Mouse (Mus musculus) midbrain, embryonic 12.5 days (tissue): ENCODE measurements around the gene Elavl1. TPM values are rescaled to one million over a fixed set of nuclear protein-coding genes. Genes with fewer than 3 reads are reported as not detected.

Source experiments
- ATAC-seq: fragments of 200-750 bp; cut with Nextera tagmentation; 2 replicates; pipeline ENCODE4 v1.8.0; 2017; ENCODE audit warnings: low read depth, moderate TSS enrichment, moderate library complexity; ENCODE audit not compliant: low FRiP score
- H3K27ac ChIP-seq: fragments of 300-500 bp; sonication (generic); replicated peaks from 2 replicates; pipeline ENCODE4 v1.5.1; 2016; ENCODE audit warnings: mild to moderate bottlenecking
- H3K27me3 ChIP-seq: fragments of 300-500 bp; sonication (generic); 2 replicates; pipeline ENCODE4 v1.6.1; 2016; ENCODE audit warnings: mild to moderate bottlenecking
- H3K36me3 ChIP-seq: fragments of 300-500 bp; sonication (generic); 2 replicates; pipeline ENCODE4 v1.6.1; 2016
- H3K4me1 ChIP-seq: fragments of 300-500 bp; sonication (generic); 2 replicates; pipeline ENCODE4 v1.6.1; 2016
- H3K4me2 ChIP-seq: fragments of 300-500 bp; sonication (generic); replicated peaks from 2 replicates; pipeline ENCODE4 v1.6.1; 2016; ENCODE audit warnings: mild to moderate bottlenecking, moderate library complexity
- H3K4me3 ChIP-seq: fragments of 300-500 bp; sonication (generic); 2 replicates; pipeline ENCODE4 v1.5.1; 2016; ENCODE audit warnings: mild to moderate bottlenecking
- H3K9ac ChIP-seq: fragments of 300-500 bp; sonication (generic); replicated peaks from 2 replicates; pipeline ENCODE4 v1.6.1; 2016; ENCODE audit warnings: mild to moderate bottlenecking, moderate library complexity
- H3K9me3 ChIP-seq: fragments of 300-500 bp; sonication (generic); 2 replicates; pipeline ENCODE4 v1.6.1; 2016; ENCODE audit warnings: mild to moderate bottlenecking
- WGBS: fragments of 180-500 bp; shearing (Covaris S2); methylation state at CpG from one replicate; pipeline ENCODE4 v1.1.7; 2016; 5-methylcytosine and 5-hydroxymethylcytosine counted together
- polyA plus RNA-seq: library from polyadenylated mRNA; unstranded; fragments of >200 nt; fragmentation: Nextera tagmentation; extraction: Ambion mirVana; gene quantifications from 2 replicates; pipeline ENCODE4 v1.2.1, GENCODE M21; 2016

The Elavl1 gene
- polyA plus RNA-seq, 1 experiment from 2014 or later = 302 TPM

- Histone ChIP-seq H3K4me1 (peaks cover 46% of the 10 kb centered on the region), H3K9me3 (no peaks in the 10 kb centered on the region), H3K36me3 (peaks cover 29% of the 10 kb centered on the region), H3K4me2 (peak overlapping the region; percentile 73), H3K27me3 (peaks cover 6% of the 10 kb centered on the region; the same call in 1 of the 2 replicates), H3K4me3 (peak overlapping the region; percentile 94), H3K9ac (peak overlapping the region; percentile 90; the same call in 1 of the 2 replicates), H3K27ac (no peak overlapping the region)
- 63% methylated on average over 6 of the region's 6 CpGs for WGBS
- ATAC-seq = no peak
Measured at GRCm38 (mm10) chr8:4254001-4254400, 71.2 kb downstream of the Elavl1 start.

GRCm38 (mm10) chr8:4252934-4253841 lies 72.0 kb downstream of the Elavl1 start, which contains the start of gene Snapc2:
TSS of gene Snapc2 (plus strand) at chr8:4253080.
- H3K27ac ChIP-seq = peak within 1 kb of the TSS; percentile 92
- peaks cover 52% of the 10 kb centered on the region for H3K4me1 ChIP-seq
- H3K27me3 ChIP-seq = peaks cover 14% of the 10 kb centered on the region
- peak within 1 kb of the TSS; percentile 90 for H3K9ac ChIP-seq
- ATAC-seq = peak; percentile 86
- under 1% methylated on average over 69 of the region's 69 CpGs for WGBS
- H3K4me3 ChIP-seq = peak within 1 kb of the TSS; percentile 94
- peak within 1 kb of the TSS; percentile 73 for H3K4me2 ChIP-seq
- no peaks in the 10 kb centered on the region for H3K9me3 ChIP-seq
- H3K36me3 ChIP-seq = peaks cover 32% of the 10 kb centered on the region

- Histone ChIP-seq H3K36me3 (peaks cover 41% of the 10 kb centered on the region), H3K9ac (peak overlapping the region; percentile 90)
Measured at GRCm38 (mm10) chr8:4252116-4252760, 73.0 kb downstream of the Elavl1 start.

GRCm38 (mm10) chr8:4250306-4250970 lies 74.8 kb downstream of the Elavl1 start:
- no peak overlapping the region for H3K4me3 ChIP-seq
- peaks cover 20% of the 10 kb centered on the region for H3K27me3 ChIP-seq
- peaks cover 44% of the 10 kb centered on the region for H3K36me3 ChIP-seq
- H3K4me1 ChIP-seq = peaks cover 35% of the 10 kb centered on the region
- peak; percentile 24; the same call in 1 of the 2 replicates for ATAC-seq
- WGBS = 31% methylated on average over 26 of the region's 26 CpGs
- H3K4me2 ChIP-seq = no peak overlapping the region
- H3K9me3 ChIP-seq = no peaks in the 10 kb centered on the region
- no peak overlapping the region for H3K27ac ChIP-seq
- H3K9ac ChIP-seq = no peak overlapping the region

More at GRCm38 (mm10) chr8:4252116-4252760, 73.0 kb downstream of the Elavl1 start:
- Histone ChIP-seq H3K27ac (peak overlapping the region; percentile 92), H3K9me3 (no peaks in the 10 kb centered on the region), H3K27me3 (peaks cover 20% of the 10 kb centered on the region), H3K4me3 (peak overlapping the region; percentile 94), H3K4me2 (peak overlapping the region; percentile 73), H3K4me1 (peaks cover 44% of the 10 kb centered on the region)
- 48% methylated on average over 8 of the region's 8 CpGs for WGBS
- 0 out of 2 replicates have a peak, but pooled peaks have one; percentile 0 for ATAC-seq

- Histone ChIP-seq H3K9ac (0 out of 2 replicates have a peak overlapping the region, but pooled peaks have one; percentile 15), H3K9me3 (no peaks in the 10 kb centered on the region), H3K4me3 (no peak overlapping the region), H3K4me2 (no peak overlapping the region; the same call in 1 of the 2 replicates), H3K27ac (no peak overlapping the region), H3K27me3 (peaks cover 20% of the 10 kb centered on the region), H3K36me3 (peaks cover 49% of the 10 kb centered on the region), H3K4me1 (peaks cover 31% of the 10 kb centered on the region)
- 12% methylated on average over 29 of the region's 29 CpGs for WGBS
- ATAC-seq = no peak
Measured at GRCm38 (mm10) chr8:4249213-4249612, 76.0 kb downstream of the Elavl1 start.

- 80% methylated on average over 15 of the region's 15 CpGs for WGBS
- H3K4me3 ChIP-seq = no peak within 1 kb of the TSS
Measured at GRCm38 (mm10) chr8:4247951-4248540, 77.2 kb downstream of the Elavl1 start, which contains the start of gene Tgfbr3l. TSS of gene Tgfbr3l (plus strand) at chr8:4248214.

GRCm38 (mm10) chr8:4247241-4247640 lies 78.0 kb downstream of the Elavl1 start:
- 91% methylated on average over 8 of the region's 8 CpGs for WGBS
- Histone ChIP-seq H3K9me3 (no peaks in the 10 kb centered on the region), H3K27me3 (peaks cover 20% of the 10 kb centered on the region), H3K36me3 (peaks cover 69% of the 10 kb centered on the region), H3K4me3 (no peak overlapping the region), H3K27ac (no peak overlapping the region), H3K4me1 (peaks cover 19% of the 10 kb centered on the region), H3K9ac (no peak overlapping the region), H3K4me2 (no peak overlapping the region)
- no peak for ATAC-seq

More at GRCm38 (mm10) chr8:4247951-4248540, 77.2 kb downstream of the Elavl1 start, which contains the start of gene Tgfbr3l:
- no peaks in the 10 kb centered on the region for H3K9me3 ChIP-seq
- H3K27me3 ChIP-seq = peaks cover 20% of the 10 kb centered on the region
- H3K4me2 ChIP-seq = no peak within 1 kb of the TSS; the same call in 1 of the 2 replicates
- H3K36me3 ChIP-seq = peaks cover 61% of the 10 kb centered on the region
- no peak within 1 kb of the TSS for H3K27ac ChIP-seq
- no peak within 1 kb of the TSS for H3K9ac ChIP-seq
- ATAC-seq = no peak
- H3K4me1 ChIP-seq = peaks cover 24% of the 10 kb centered on the region

- Histone ChIP-seq H3K4me1 (peaks cover 23% of the 10 kb centered on the region), H3K4me2 (no peak overlapping the region), H3K9ac (no peak overlapping the region), H3K27me3 (peaks cover 20% of the 10 kb centered on the region), H3K9me3 (no peaks in the 10 kb centered on the region), H3K27ac (no peak overlapping the region), H3K36me3 (peaks cover 77% of the 10 kb centered on the region), H3K4me3 (no peak overlapping the region)
- 82% methylated on average over 13 of the region's 13 CpGs for WGBS
- no peak for ATAC-seq
Measured at GRCm38 (mm10) chr8:4245737-4246136, 79.5 kb downstream of the Elavl1 start.

GRCm38 (mm10) chr8:4245061-4245460 lies 80.2 kb downstream of the Elavl1 start:
- no peak overlapping the region for H3K27ac ChIP-seq
- no peak overlapping the region for H3K4me3 ChIP-seq
- no peak for ATAC-seq
- H3K36me3 ChIP-seq = peaks cover 77% of the 10 kb centered on the region
- H3K9me3 ChIP-seq = no peaks in the 10 kb centered on the region
- peaks cover 25% of the 10 kb centered on the region for H3K4me1 ChIP-seq
- no peak overlapping the region for H3K9ac ChIP-seq
- no peak overlapping the region for H3K4me2 ChIP-seq
- 95% methylated on average over 5 of the region's 5 CpGs for WGBS
- H3K27me3 ChIP-seq = peaks cover 20% of the 10 kb centered on the region

GRCm38 (mm10) chr8:4239193-4239890 lies 85.9 kb downstream of the Elavl1 start:
- ATAC-seq = peak; percentile 17
- Histone ChIP-seq H3K4me1 (peaks cover 27% of the 10 kb centered on the region), H3K36me3 (peaks cover 29% of the 10 kb centered on the region), H3K27me3 (peaks cover 11% of the 10 kb centered on the region; the same call in 1 of the 2 replicates), H3K9ac (peak overlapping the region; percentile 70), H3K9me3 (no peaks in the 10 kb centered on the region), H3K4me2 (peak overlapping the region; percentile 81), H3K4me3 (peak overlapping the region; percentile 85), H3K27ac (peak overlapping the region; percentile 87)
- 15% methylated on average over 19 of the region's 19 CpGs for WGBS
